ENCODE assay signal across 12 mouse cellular contexts in the genomic region with DNA sequence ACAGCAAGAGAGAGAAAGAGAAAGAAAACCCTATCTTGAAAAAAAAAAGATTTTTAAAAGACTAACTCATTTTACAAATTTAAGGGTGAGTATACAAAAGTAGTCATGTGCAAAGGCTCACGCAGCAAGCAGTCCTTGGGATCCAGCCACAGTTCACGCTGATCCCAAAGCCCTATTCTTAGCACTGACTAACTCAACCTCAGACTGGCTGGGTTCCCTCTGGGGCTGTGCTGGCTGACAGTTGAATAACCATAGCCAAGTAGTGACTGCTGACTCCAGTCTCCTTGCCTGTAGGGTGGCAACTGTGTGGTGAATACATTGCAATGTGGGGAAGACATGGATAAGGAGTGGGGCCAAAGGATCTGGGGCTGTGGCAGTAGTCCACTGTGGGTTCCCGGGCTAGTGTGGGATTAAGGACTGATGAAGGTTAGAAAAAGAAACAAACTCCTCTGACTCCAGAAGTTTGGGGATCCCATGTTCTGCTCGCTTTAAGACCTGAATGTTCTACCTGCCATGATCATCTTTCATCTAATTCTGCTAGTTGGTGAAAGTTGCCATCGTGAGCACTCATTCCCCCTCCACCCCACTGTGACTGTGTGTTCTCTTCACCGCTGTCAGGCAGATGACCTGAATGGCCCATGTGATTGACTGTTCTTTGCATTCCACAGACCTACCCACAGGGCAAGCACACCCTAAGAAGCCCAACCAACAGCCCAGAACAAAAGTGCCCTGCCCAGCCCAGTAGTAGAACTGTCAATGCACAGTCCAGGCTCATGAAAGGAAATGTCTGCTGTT. TPM values are rescaled to one million over a fixed set of nuclear protein-coding genes. Genes with fewer than 3 reads are reported as not detected.
DNase-seq lines count a peak whose midpoint lies in the region; ATAC-seq lines count a peak whose summit lies in the region.
"Had no signal": no experiment of that assay in that cellular context is flagged by ENCODE, and none has a peak within 500 bp of the region (broad histone marks: within the 10 kb centered on the region; RNA-seq: fewer than 3 reads in every experiment).

No protein-coding gene starts in this region.

- H3K4me3 ChIP-seq in heart, embryonic 16.5 days (ENCODE audit: low read length) = no peak overlapping the region
- H3K4me3 ChIP-seq: embryonic facial prominence, embryonic 13.5 days; hindbrain, embryonic 15.5 days; midbrain, embryonic 12.5 days had no signal

- no peak overlapping the region for H3K4me2 ChIP-seq in heart, embryonic 16.5 days (ENCODE audit: low read depth, low read length)
- H3K4me2 ChIP-seq: embryonic facial prominence, embryonic 13.5 days; hindbrain, embryonic 15.5 days; midbrain, embryonic 12.5 days had no signal

- H3K36me3 ChIP-seq in heart, embryonic 16.5 days (ENCODE audit: control insufficient read depth, insufficient read depth) = peaks cover 7% of the 10 kb centered on the region; the same call in 1 of the 2 replicates
- H3K36me3 ChIP-seq: midbrain, embryonic 12.5 days had no signal

- peak; percentile 72 for ATAC-seq in heart, embryonic 16.5 days (replicated peaks; ENCODE audit: extremely low read depth, insufficient read depth, low FRiP score)

- 64% methylated on average over 6 of the region's 6 CpGs for whole genome bisulfite sequencing in heart, embryonic 16.5 days

- peak; percentile 41 for DNase-seq in right cerebral cortex, adult 18-20 months
- no peak for DNase-seq in right cerebral cortex, postnatal 14 days
- DNase-seq in fibroblast of lung, adult 2 months (ENCODE audit: low read depth) = peak; percentile 99
- DNase-seq in telencephalon, adult 2 months (ENCODE audit: low read depth, low spot score) = peak; percentile 40
- DNase-seq in thymus, postnatal 36 days = no peak
- no peak for DNase-seq in spleen, postnatal 10 days (ENCODE audit: low spot score in 2 of 2)
- DNase-seq: liver; thymus, adult 18-20 months had no signal

- H3K9me3 ChIP-seq in heart, embryonic 16.5 days (replicated peaks; ENCODE audit: control insufficient read depth, low read length) = no peaks in the 10 kb centered on the region
- H3K9me3 ChIP-seq: embryonic facial prominence, embryonic 13.5 days; hindbrain, embryonic 15.5 days; midbrain, embryonic 12.5 days had no signal

- peak overlapping the region; percentile 89 for H3K27ac ChIP-seq in heart, embryonic 16.5 days (ENCODE audit: low read length)
- H3K27ac ChIP-seq: embryonic facial prominence, embryonic 13.5 days; hindbrain, embryonic 15.5 days; midbrain, embryonic 12.5 days had no signal

- H3K27me3 ChIP-seq in heart, embryonic 16.5 days (ENCODE audit: control insufficient read depth, insufficient read depth, low read length) = no peaks in the 10 kb centered on the region
- H3K27me3 ChIP-seq: embryonic facial prominence, embryonic 13.5 days; hindbrain, embryonic 15.5 days; midbrain, embryonic 12.5 days had no signal

- peaks cover 14% of the 10 kb centered on the region for H3K4me1 ChIP-seq in heart, embryonic 16.5 days (ENCODE audit: control insufficient read depth, insufficient read depth, low read length)

- H3K9ac ChIP-seq in heart, embryonic 16.5 days (ENCODE audit: low read length) = 0 out of 2 replicates have a peak overlapping the region, but pooled peaks have one; percentile 23
- H3K9ac ChIP-seq: embryonic facial prominence, embryonic 13.5 days; hindbrain, embryonic 15.5 days; midbrain, embryonic 12.5 days had no signal

RNA-seq across cellular contexts. Expression of gene Cdk5rap1, which starts 2.2 kb away (rescaled TPM):
- 15.4 and 20.0 TPM in 2 replicates for polyA plus RNA-seq in heart, embryonic 16.5 days (2015; fragmentation: Nextera tagmentation; extraction: Ambion mirVana)

RNA-seq across cellular contexts. Expression of gene Snta1, which starts 32.9 kb away (rescaled TPM):
- 57.8 and 61.8 TPM in 2 replicates for polyA plus RNA-seq in heart, embryonic 16.5 days (2015; fragmentation: Nextera tagmentation; extraction: Ambion mirVana)

Comparison
In these comparisons a context has a peak if more than half of its experiments do, and no peak if none do; other contexts are left out.
1. DNase-seq: peak in right cerebral cortex, adult 18-20 months (single experiment), fibroblast of lung, adult 2 months (single experiment) and telencephalon, adult 2 months (single experiment); none in right cerebral cortex, postnatal 14 days (single experiment), thymus, postnatal 36 days (0 of 2) and spleen, postnatal 10 days (0 of 2).